ENCODE assay signal across 8 mouse cellular contexts in the genomic region with DNA sequence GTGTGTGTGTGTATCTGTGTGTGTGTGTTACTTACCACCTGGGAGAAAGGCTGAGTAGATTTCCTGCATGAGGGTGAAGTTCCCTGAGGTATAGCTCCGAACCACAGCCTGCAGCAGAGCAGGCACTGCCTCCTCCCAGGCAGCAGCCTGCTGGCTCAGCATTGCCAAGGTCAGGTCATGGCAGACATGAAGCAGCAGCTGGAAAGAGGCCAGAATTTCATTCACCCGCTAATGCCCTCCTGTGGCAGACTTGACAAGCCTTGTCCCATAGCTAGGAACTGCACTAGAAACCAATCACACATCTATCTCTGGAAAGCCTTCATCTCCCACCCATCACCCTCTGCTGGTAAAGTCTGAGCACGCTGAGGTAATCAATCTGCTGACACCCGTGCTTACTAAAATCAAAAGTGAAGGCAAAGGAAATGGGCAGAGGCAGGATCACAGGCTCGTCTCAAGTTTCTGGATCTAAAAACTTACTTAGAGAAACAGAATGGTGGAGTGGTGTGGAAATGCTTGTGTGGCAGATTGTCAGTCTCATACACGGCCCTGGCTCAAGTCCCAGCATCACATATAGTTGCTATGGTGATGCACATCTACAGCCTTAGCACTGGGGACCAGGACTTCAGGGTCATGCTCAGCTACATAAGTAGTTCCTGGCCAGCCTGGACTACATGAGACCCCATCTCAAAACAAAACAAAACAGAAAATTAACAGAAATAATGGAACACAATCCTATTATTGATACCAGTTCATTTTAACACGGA. TPM values are rescaled to one million over a fixed set of nuclear protein-coding genes. Genes with fewer than 3 reads are reported as not detected.
A peak's percentile ranks its signal among the peaks of the same experiment; 100 is the strongest.
DNase-seq lines count a peak whose midpoint lies in the region; ATAC-seq and TF ChIP-seq lines count a peak whose summit lies in the region.

No protein-coding gene starts in this region.

- TF ChIP-seq CTCF in liver, embryonic 14.5 days (IDR thresholded peaks at IDR 0.05; ENCODE audit: low read depth) = no peak

- H3K9ac ChIP-seq in intestine, embryonic 15.5 days = no peak overlapping the region
- no peak overlapping the region for H3K9ac ChIP-seq in intestine, embryonic 16.5 days (ENCODE audit: low read depth, low read length)
- H3K9ac ChIP-seq in liver, embryonic 14.5 days (replicated peaks) = no peak overlapping the region

- H3K4me3 ChIP-seq in intestine, embryonic 15.5 days (replicated peaks) = no peak overlapping the region
- no peak overlapping the region for H3K4me3 ChIP-seq in intestine, embryonic 16.5 days (ENCODE audit: low read length)
- H3K4me3 ChIP-seq in liver, embryonic 14.5 days (ENCODE audit: insufficient read depth in 1 of 2, low read depth in 2 of 2, low read length in 2 of 2) = no peak overlapping the region

- DNase-seq in NIH3T3 (ENCODE audit: low read depth) = peak; percentile 64
- peak; percentile 63 to 77 for DNase-seq in cerebellum, postnatal 25 days
- peak; percentile 53 to 77 for DNase-seq in heart, postnatal 14 days
- DNase-seq in liver, embryonic 14.5 days (ENCODE audit: low read depth in 3 of 3, low spot score in 3 of 3) = no peak
- peak; percentile 31 for DNase-seq in right cerebral cortex, postnatal 25 days
- DNase-seq in urinary bladder, postnatal 10 days (ENCODE audit: low spot score) = no peak

- peaks cover 27% of the 10 kb centered on the region for H3K36me3 ChIP-seq in intestine, embryonic 15.5 days
- H3K36me3 ChIP-seq in intestine, embryonic 16.5 days (ENCODE audit: control insufficient read depth, insufficient read depth, low read length) = no peaks in the 10 kb centered on the region; the same call in none of the 2 replicates
- H3K36me3 ChIP-seq in liver, embryonic 14.5 days (replicated peaks; ENCODE audit: control insufficient read depth, insufficient read depth, low read depth) = peaks cover 34% of the 10 kb centered on the region

- no peaks in the 10 kb centered on the region for H3K27me3 ChIP-seq in intestine, embryonic 15.5 days (replicated peaks)
- no peaks in the 10 kb centered on the region for H3K27me3 ChIP-seq in intestine, embryonic 16.5 days (replicated peaks; ENCODE audit: control insufficient read depth, insufficient read depth, low read length)
- H3K27me3 ChIP-seq in liver, embryonic 14.5 days (ENCODE audit: control insufficient read depth, insufficient read depth, low read length) = no peaks in the 10 kb centered on the region

- no peak overlapping the region for H3K4me2 ChIP-seq in intestine, embryonic 15.5 days (replicated peaks)
- H3K4me2 ChIP-seq in intestine, embryonic 16.5 days (ENCODE audit: low read depth, low read length) = no peak overlapping the region
- H3K4me2 ChIP-seq in liver, embryonic 14.5 days (ENCODE audit: low read depth) = no peak overlapping the region

- H3K4me1 ChIP-seq in intestine, embryonic 15.5 days (replicated peaks) = no peaks in the 10 kb centered on the region
- H3K4me1 ChIP-seq in intestine, embryonic 16.5 days (ENCODE audit: control insufficient read depth, insufficient read depth, low read length) = 0 out of 2 replicates have a peak, but pooled peaks cover 3% of the 10 kb centered on the region
- peaks cover 14 to 15% of the 10 kb centered on the region in 2 experiments for H3K4me1 ChIP-seq in liver, embryonic 14.5 days (replicated peaks; ENCODE audit: control insufficient read depth in 2 of 2, insufficient read depth in 2 of 2, low read length in 1 of 2)

- no peak overlapping the region for H3K27ac ChIP-seq in intestine, embryonic 15.5 days
- H3K27ac ChIP-seq in intestine, embryonic 16.5 days (ENCODE audit: low read length) = no peak overlapping the region
- H3K27ac ChIP-seq in liver, embryonic 14.5 days = peak overlapping the region; percentile 41

- 70% methylated on average over 7 of the region's 7 CpGs for WGBS in intestine, embryonic 15.5 days
- 72% methylated on average over 7 of the region's 7 CpGs for WGBS in intestine, embryonic 16.5 days
- WGBS in liver, embryonic 14.5 days (ENCODE audit: insufficient replicate concordance) = 73% methylated on average over 7 of the region's 7 CpGs

- no peak for TF ChIP-seq EP300 in liver, embryonic 14.5 days (IDR thresholded peaks at IDR 0.05; ENCODE audit: low read depth)

- intact Hi-C loops in heart, postnatal 14 days (cut with DNase I) = no loop called here

- H3K9me3 ChIP-seq in intestine, embryonic 15.5 days = no peaks in the 10 kb centered on the region
- H3K9me3 ChIP-seq in intestine, embryonic 16.5 days (ENCODE audit: control insufficient read depth, low read length) = no peaks in the 10 kb centered on the region
- H3K9me3 ChIP-seq in liver, embryonic 14.5 days (ENCODE audit: control insufficient read depth, low read length) = no peaks in the 10 kb centered on the region

- ATAC-seq in intestine, embryonic 15.5 days = peak; percentile 31; the same call in 1 of the 2 replicates
- no peak for ATAC-seq in intestine, embryonic 16.5 days
- no peak for ATAC-seq in liver, embryonic 14.5 days (ENCODE audit: insufficient read depth)

RNA-seq across cellular contexts. Expression of a gene that starts 22.6 kb away (rescaled TPM):
- 78.3 and 79.4 TPM in 2 replicates for polyA plus RNA-seq in intestine, embryonic 15.5 days (2015; fragmentation: Nextera tagmentation; extraction: Ambion mirVana)
- 70.7 and 71.1 TPM in 2 replicates for polyA plus RNA-seq in intestine, embryonic 16.5 days (2015; fragmentation: Nextera tagmentation; extraction: Ambion mirVana)
- 10 to 100 TPM; 38.6 to 40.5 TPM for total RNA-seq in heart, postnatal 14 days (2021)
- 21.5 and 26.3 TPM in 2 replicates for polyA plus RNA-seq in liver, embryonic 14.5 days (2012; rRNA removed)
- polyA plus RNA-seq in liver, embryonic 14.5 days (2014; fragmentation: Nextera tagmentation; extraction: Ambion mirVana) = 28.9 and 34.3 TPM in 2 replicates

RNA-seq across cellular contexts. Expression of a gene that starts 33.6 kb away (rescaled TPM):
- polyA plus RNA-seq in intestine, embryonic 15.5 days (2015; fragmentation: Nextera tagmentation; extraction: Ambion mirVana) = not detected in 2 replicates
- not detected in 2 replicates for polyA plus RNA-seq in intestine, embryonic 16.5 days (2015; fragmentation: Nextera tagmentation; extraction: Ambion mirVana)
- total RNA-seq in heart, postnatal 14 days (2021) = not detected
- not detected in 2 replicates for polyA plus RNA-seq in liver, embryonic 14.5 days (2012; rRNA removed)
- not detected in 2 replicates for polyA plus RNA-seq in liver, embryonic 14.5 days (2014; fragmentation: Nextera tagmentation; extraction: Ambion mirVana)

RNA-seq across cellular contexts. Expression of a gene that starts 41.8 kb away (rescaled TPM):
- polyA plus RNA-seq in intestine, embryonic 15.5 days (2015; fragmentation: Nextera tagmentation; extraction: Ambion mirVana) = 18.5 and 18.6 TPM in 2 replicates
- 11.7 and 11.8 TPM in 2 replicates for polyA plus RNA-seq in intestine, embryonic 16.5 days (2015; fragmentation: Nextera tagmentation; extraction: Ambion mirVana)
- 1 to 10 TPM; 9.2 to 9.7 TPM for total RNA-seq in heart, postnatal 14 days (2021)
- polyA plus RNA-seq in liver, embryonic 14.5 days (2012; rRNA removed) = 4.8 and 5.9 TPM in 2 replicates
- polyA plus RNA-seq in liver, embryonic 14.5 days (2014; fragmentation: Nextera tagmentation; extraction: Ambion mirVana) = 8.4 and 10.7 TPM in 2 replicates

RNA-seq across cellular contexts. Expression of a gene that starts 44.9 kb away (rescaled TPM):
- 126 and 128 TPM in 2 replicates for polyA plus RNA-seq in intestine, embryonic 15.5 days (2015; fragmentation: Nextera tagmentation; extraction: Ambion mirVana)
- polyA plus RNA-seq in intestine, embryonic 16.5 days (2015; fragmentation: Nextera tagmentation; extraction: Ambion mirVana) = 114 and 125 TPM in 2 replicates
- total RNA-seq in heart, postnatal 14 days (2021) = 10 to 100 TPM; 47.1 to 49.9 TPM
- polyA plus RNA-seq in liver, embryonic 14.5 days (2012; rRNA removed) = 53.3 and 66.0 TPM in 2 replicates
- 101 and 102 TPM in 2 replicates for polyA plus RNA-seq in liver, embryonic 14.5 days (2014; fragmentation: Nextera tagmentation; extraction: Ambion mirVana)

Comparison
In these comparisons a context has a peak if more than half of its experiments do, and no peak if none do; other contexts are left out.
1. DNase-seq: peak in NIH3T3 (single experiment), cerebellum, postnatal 25 days (2 of 2), heart, postnatal 14 days (2 of 2) and right cerebral cortex, postnatal 25 days (single experiment); none in liver, embryonic 14.5 days (0 of 3) and urinary bladder, postnatal 10 days (single experiment).